Mouse (Mus musculus): Measurements from ENCODE around the gene Clstn2. TPM values are rescaled to one million over a fixed set of nuclear protein-coding genes. Genes with fewer than 3 reads are reported as not detected.

Gene Clstn2
- total RNA-seq, 2 experiments from 2014 or later, result 92.1 to 97.0 TPM

DNA sequence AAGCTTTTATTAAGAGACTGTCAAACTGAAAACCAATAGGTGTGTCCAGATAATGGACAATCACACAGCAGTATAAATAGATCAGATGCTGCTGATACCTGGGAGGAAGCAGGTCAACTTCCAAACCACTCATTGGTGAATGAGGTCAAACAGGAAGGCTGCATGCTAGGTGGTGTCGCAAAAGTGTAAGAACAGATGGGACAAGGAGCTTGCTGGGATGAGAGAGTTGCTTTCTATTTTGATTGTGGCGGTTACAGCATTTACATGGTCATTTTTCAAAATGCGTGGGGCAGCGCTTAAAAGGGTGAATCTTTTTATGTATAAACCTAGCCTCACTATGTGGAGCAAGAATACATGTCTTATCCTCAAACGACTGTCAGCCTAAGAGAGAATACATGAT is 225.9 kb downstream of the Clstn2 start:
- intact Hi-C loops (cut with DNase I), result no loop called here
- peak in 1 of 2 experiments; percentile 23 for DNase-seq (ENCODE audit: low spot score in 2 of 2)

DNA sequence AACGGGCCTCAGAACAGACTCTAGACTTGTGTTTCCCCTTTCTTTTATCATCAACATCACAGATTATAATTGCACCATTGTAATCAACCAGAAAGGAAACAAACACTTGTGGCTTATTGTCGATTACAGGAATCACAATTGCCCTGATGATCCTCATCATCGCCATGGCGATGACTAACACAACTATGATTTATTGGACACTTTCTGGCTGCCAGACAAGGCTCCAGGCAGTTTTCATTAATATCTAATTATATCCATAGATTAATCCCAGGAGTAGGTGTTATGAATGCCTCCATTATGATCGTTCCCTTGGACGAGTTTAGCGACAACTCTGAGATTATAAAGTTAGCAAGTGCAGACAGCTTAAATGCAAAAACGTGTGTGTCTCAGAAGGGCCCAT is 239.3 kb downstream of the Clstn2 start:
- no peak for DNase-seq (ENCODE audit: low spot score in 2 of 2)
- intact Hi-C loops (cut with DNase I), result no loop called here

DNA sequence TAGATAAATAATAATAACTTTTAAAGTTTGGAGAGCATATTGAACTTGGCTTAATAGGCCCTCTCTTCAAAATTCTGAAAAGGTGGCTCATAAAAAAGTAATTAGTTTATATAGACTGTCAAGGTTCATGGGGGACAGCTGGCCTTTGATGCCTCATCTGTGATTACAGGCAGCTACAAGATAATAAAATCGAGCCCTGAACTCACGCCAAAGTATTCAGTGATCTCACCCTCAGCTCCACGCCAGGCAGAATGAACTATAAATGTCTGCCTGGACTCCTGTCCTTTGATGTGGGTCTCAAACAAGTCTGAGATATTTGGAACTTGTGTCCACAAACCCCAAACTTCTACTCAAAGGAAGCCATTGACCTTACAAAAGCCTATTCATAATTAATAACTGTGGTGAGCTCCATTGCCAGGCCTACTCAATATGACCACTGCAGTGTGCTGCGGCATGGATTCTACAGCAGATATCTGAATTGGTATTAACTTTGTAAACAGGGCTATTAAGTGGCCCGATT is 244.8 kb downstream of the Clstn2 start:
- DNase-seq (ENCODE audit: low spot score in 2 of 2), result no peak

DNA sequence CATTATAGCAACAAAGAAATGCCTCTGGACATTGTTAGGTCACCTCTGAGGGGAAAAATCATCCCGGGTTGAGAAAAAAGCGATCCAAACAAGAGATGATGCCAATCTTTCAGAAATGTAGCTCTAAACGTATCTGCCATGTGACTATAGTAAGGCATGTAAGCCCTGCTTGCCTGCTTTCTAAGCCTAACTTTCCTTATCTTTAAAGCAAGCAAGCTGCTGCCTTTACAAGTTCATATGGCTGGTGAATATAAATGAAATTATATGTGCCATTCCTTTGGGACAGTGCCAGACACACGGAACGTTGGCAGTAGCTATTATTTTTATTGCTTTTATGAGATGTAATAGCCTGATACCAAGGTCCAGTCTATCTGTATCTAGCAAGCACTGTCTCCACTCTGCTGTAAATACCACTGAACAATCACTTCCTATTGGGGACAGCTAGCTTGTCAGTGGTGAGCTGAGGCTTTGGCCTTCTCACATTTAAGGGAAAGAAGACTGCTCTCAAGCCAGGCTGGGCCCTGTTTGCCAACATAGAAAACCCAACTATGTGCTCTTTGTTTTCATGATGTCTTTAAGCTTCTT is 252.9 kb downstream of the Clstn2 start:
- intact Hi-C loops (cut with DNase I), result no loop called here

More for the DNA sequence above, 244.8 kb downstream of the Clstn2 start:
- intact Hi-C loops (cut with DNase I), result no loop called here

GRCm38 (mm10) chr9:97775770-97776169 is 257.2 kb downstream of the Clstn2 start:
- no peak for DNase-seq (ENCODE audit: low spot score in 2 of 2)
- intact Hi-C loops (cut with DNase I), result no loop called here

More for the DNA sequence above, 252.9 kb downstream of the Clstn2 start:
- no peak for DNase-seq (ENCODE audit: low spot score in 2 of 2)

DNA sequence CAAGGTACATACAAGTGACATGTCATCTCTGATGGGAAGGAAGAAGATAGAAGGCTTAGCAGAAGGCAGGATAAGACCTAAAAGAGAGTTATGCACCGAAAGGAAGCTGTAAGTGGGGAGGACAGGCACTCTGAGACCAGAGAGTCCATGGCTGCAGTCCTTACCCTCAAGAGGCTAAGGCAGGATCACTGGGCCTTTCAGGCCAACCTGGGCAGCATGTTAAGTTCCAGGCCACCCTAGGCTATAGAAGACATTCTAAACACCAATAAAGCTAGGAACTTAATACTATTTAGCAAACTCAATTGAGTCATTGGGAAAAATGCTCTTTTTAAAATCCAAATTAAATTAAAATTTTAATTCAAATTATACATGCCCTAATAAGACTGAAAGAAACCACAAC is 258.0 kb downstream of the Clstn2 start:
- DNase-seq (ENCODE audit: low spot score in 2 of 2), result no peak

GRCm38 (mm10) chr9:97773911-97774310 is 259.1 kb downstream of the Clstn2 start:
- intact Hi-C loops (cut with DNase I), result no loop called here
- DNase-seq (ENCODE audit: low spot score in 2 of 2), result no peak

More for the DNA sequence above, 258.0 kb downstream of the Clstn2 start:
- intact Hi-C loops (cut with DNase I), result no loop called here

DNA sequence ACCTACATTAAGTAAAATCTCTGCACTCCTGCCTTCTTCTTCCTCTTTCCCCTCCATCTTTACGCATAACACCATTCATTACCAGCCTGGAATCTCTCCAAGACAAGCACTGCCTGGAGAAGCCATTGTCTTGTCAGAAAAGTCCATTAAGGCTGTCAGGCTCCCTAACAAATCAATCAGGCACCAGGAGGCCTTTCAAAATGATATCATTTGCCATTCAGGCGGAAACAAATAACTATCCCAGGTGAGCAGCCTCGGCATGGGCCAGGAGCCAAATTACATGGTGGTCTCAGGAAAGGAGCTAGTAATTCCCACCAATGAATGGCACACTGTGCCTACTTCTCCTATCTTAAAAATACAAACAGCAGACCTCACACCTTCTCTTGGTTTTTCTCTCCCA is 260.6 kb downstream of the Clstn2 start:
- no peak for DNase-seq (ENCODE audit: low spot score in 2 of 2)
- intact Hi-C loops (cut with DNase I), result no loop called here

DNA sequence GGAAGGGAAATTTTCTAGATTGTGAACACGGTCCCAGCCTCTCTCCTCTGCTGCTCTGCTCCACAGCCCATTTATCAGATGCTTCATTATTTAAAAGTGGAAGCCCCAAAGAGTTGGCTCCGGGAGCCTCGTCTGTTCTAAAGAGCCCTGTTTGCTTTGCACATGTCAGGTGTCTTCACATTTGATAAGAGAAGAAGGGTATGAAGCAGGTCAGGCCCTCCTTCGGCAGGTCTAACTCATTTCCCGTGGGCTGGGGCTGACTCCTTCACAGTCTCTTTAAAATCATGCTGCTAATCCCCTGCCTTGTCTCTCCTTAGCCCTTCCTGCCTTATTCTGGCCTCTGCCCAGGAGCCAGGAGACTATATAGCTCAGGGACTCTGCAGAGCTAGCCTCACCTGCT is 263.6 kb downstream of the Clstn2 start:
- intact Hi-C loops (cut with DNase I), result no loop called here
- DNase-seq (ENCODE audit: low spot score in 2 of 2), result no peak

DNA sequence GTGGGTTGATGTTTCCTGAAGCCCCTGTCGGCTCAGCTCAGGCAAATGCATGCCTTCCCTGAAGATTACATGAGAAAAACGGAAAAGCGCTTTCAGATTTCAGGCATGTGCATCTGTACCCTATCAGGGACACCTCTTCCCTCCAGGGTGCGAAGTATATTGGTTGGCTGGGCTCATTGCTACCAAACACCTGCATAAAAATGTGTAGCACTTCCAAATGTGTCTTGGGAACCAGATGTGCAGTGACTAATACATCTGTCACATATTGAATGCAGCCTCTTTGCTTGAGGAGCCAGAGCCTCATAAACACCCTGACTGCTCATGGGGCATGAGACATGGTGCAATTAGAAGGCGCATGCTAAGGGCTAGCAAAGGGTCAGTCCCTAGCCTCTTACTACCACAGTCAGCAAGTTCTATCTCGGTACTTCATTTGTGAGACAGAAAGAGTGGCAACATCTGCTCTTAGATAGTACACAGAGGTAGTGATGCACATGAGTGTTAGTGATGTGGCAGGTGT is 267.7 kb downstream of the Clstn2 start:
- DNase-seq (ENCODE audit: low spot score in 2 of 2), result no peak
- intact Hi-C loops (cut with DNase I), result no loop called here

GRCm38 (mm10) chr9:97763048-97763447 is 269.9 kb downstream of the Clstn2 start:
- no peak for DNase-seq (ENCODE audit: low spot score in 2 of 2)
- intact Hi-C loops (cut with DNase I), result no loop called here

DNA sequence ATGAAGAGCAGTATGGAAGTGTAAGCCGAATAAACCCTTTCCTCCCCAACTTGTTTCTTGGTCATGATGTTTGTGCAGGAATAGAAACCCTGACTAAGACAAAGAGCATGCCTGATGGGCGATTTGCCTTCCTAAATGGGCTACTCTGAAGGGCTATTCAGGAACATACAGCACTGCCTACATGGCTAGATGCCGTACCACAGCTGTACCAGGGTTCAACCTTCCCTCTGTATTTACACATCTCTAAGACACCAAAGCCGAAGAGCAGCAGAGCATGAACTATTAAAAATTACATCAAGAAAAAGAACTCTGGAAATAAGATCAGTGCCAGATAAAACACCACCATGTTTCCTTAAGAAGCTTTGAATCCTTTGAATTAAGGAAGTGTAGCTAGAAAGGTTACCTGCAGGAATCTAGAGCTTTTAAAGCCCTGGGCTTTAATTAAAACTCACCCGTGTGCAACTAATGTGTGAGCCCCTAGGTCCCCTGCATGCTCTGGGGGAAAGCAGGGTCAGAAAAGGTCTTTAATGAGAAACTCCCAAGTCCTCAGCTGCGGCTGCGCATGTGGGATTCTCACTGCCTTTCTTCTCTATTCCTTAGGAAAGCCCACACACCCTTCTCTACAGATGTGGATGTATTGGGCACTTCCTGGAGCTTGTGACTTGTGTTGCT is 277.2 kb downstream of the Clstn2 start:
- intact Hi-C loops (cut with DNase I), result no loop called here
- DNase-seq (ENCODE audit: low spot score in 2 of 2), result no peak

- DNase-seq (ENCODE audit: low spot score in 2 of 2), result no peak
- intact Hi-C loops (cut with DNase I), result no loop called here
Measured at GRCm38 (mm10) chr9:97753715-97754114, 279.3 kb downstream of the Clstn2 start.

DNA sequence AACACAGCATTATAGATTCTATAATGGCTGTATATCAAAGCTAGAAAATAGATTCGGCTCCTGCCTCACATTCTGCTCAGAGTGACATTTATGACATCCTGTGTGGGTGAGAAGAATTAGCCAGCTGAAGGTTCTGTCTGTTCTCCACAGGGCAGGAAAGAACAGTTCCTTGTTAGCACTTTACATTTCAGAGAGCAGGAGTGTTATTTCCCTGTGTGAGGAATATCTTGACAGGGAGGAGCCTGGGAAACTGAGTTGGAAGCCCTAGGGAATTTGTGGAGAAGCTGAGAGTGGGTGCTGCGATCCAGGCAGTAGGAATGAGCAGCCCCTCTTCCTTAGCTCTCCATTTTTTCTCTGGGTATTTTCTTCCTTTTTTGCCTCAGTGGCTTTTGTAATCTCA is 286.4 kb downstream of the Clstn2 start:
- intact Hi-C loops (cut with DNase I), result no loop called here
- DNase-seq (ENCODE audit: low spot score in 2 of 2), result peak in 1 of 2 experiments; percentile 29

- intact Hi-C loops (cut with DNase I), result no loop called here
- no peak for DNase-seq (ENCODE audit: low spot score in 2 of 2)
Measured at GRCm38 (mm10) chr9:97727715-97728486, 305.1 kb downstream of the Clstn2 start.

DNA sequence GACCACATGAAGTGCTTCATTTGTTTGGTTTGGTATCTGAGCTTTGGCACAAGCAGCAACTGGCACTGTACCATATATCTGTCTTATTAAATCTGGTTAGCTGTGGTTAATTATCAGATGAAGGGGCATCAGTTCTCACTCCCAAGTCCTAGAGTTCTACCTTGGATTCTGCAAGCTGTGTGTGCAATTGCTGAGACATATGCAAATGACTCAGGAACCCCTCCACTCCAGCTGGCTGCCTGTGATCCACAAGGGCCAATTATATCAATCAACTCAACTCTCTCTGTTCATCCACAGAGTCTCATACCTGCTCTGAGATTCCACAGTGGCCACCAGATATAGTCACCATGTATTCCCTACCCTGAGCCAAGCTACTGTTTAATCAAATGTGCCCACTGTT is 315.3 kb downstream of the Clstn2 start:
- intact Hi-C loops (cut with DNase I), result no loop called here

DNA sequence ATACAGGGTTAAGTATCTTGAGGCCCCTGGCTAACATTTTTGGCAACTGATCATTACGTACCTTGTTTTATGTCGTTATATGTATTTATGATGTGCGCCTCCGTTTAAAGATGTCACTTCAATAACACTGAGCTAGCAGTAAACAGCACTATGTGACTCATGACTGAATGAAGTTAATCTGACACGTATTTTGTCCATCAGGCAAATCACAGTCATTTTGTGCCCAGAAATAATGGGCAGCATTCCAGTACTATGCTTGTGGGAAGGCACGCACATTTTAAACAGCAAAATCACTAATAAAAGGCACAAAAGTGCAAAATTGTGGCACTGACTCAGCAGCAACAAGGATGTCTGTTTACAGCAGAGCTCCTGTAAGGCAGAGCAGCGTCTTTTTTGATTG is 316.0 kb downstream of the Clstn2 start:
- intact Hi-C loops (cut with DNase I), result no loop called here
- no peak for DNase-seq (ENCODE audit: low spot score in 2 of 2)

More for the DNA sequence above, 315.3 kb downstream of the Clstn2 start:
- DNase-seq (ENCODE audit: low spot score in 2 of 2), result no peak

DNA sequence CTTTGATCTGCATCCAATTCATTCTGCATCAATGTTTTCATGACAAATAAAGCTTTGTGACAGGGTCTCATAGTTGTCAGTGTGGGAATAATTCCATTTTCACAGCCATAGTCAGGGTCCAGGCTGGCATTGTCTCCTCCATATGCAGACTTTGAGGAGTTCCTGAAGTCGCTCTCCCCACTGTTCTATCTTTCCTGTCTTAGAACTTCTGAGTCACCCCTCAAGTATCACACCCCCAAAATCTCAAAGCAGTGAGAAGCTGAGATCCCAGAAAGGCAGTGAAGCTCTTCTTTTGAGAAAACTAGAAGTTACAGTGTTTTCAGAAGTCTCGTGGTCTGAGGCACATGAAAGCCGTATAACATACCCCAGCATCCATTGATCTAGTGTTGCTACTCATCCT is 320.1 kb downstream of the Clstn2 start:
- no peak for DNase-seq (ENCODE audit: low spot score in 2 of 2)
- intact Hi-C loops (cut with DNase I), result no loop called here

DNA sequence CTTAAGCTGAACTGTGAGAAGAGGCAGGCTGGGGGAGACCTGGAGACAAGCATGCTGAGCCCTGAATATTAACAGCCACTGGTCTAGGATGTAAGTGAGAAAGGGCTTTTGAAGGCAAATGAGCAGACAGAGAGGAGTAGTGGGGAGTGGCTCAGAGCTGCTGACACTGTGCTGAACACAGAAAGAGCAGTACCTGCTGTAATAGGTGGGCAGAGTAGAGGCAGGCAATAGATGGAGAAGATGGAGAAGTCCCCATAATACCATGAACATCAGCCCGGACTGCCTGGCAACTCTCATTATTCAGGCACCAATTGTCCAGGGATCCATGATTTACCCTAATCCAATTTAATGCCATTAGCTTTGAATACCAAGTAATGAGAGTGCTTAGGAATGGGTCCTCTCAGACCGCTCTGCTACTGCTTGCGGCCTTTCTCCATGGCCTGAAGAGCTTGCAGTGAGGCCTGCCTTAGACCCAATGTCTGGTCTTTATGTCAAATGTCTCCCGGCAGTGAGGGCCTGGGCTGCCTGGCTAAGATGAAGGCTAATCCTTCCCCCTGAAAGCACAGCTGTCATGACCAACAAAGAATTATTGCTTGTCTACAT is 329.0 kb downstream of the Clstn2 start:
- intact Hi-C loops (cut with DNase I), result no loop called here
- no peak for DNase-seq (ENCODE audit: low spot score in 2 of 2)

GRCm38 (mm10) chr9:97702989-97703388 is 330.0 kb downstream of the Clstn2 start:
- intact Hi-C loops (cut with DNase I), result no loop called here

More at GRCm38 (mm10) chr9:97702989-97703388, 330.0 kb downstream of the Clstn2 start:
- DNase-seq (ENCODE audit: low spot score in 2 of 2), result no peak

All from left cerebral cortex, postnatal 14 days (tissue).